Comparison of ENCODE assay signal across 8 mouse cellular contexts in genomic region chr3:90213377-90213866, GRCm38 (mm10). TPM values are rescaled to one million over a fixed set of nuclear protein-coding genes. Genes with fewer than 3 reads are reported as not detected.
DNase-seq lines count a peak whose midpoint lies in the region; ATAC-seq and TF ChIP-seq lines count a peak whose summit lies in the region.

Gene Rps27 (minus strand): TSS chr3:90213651.
Gene Rab13 (plus strand): TSS chr3:90213695.

- peak within 1 kb of the TSS; percentile 91 for H3K9ac ChIP-seq in heart, embryonic 12.5 days
- peak within 1 kb of the TSS; percentile 94 for H3K9ac ChIP-seq in kidney, postnatal 0 days (ENCODE audit: low read depth, low read length)
- peak within 1 kb of the TSS; percentile 94 for H3K9ac ChIP-seq in liver, embryonic 11.5 days (ENCODE audit: low read depth, low read length)
- peak within 1 kb of the TSS; percentile 72 for H3K9ac ChIP-seq in stomach, embryonic 14.5 days (replicated peaks; ENCODE audit: low read depth, low read length)

- H3K79me2 ChIP-seq in C2C12 (ENCODE audit: control insufficient read depth, insufficient read depth), result peaks cover 35% of the 10 kb centered on the region

- peak within 1 kb of the TSS; percentile 84 for H3K4me3 ChIP-seq in C2C12 (ENCODE audit: insufficient read depth, poor library complexity, severe bottlenecking)
- peak within 1 kb of the TSS; percentile 89 for H3K4me3 ChIP-seq in erythroblast, embryonic 14.5 days (replicated peaks)
- peak within 1 kb of the TSS; percentile 88 for H3K4me3 ChIP-seq in heart, embryonic 12.5 days
- peak within 1 kb of the TSS; percentile 93 for H3K4me3 ChIP-seq in kidney, postnatal 0 days (replicated peaks; ENCODE audit: low read depth, low read length)
- peak within 1 kb of the TSS; percentile 82 for H3K4me3 ChIP-seq in liver, embryonic 11.5 days (ENCODE audit: low read depth, low read length)
- peak within 1 kb of the TSS; percentile 55 for H3K4me3 ChIP-seq in stomach, embryonic 14.5 days (ENCODE audit: low read depth, low read length)

- H3K4me1 ChIP-seq in erythroblast, embryonic 14.5 days (ENCODE audit: control insufficient read depth), result peaks cover 41% of the 10 kb centered on the region
- peaks cover 29% of the 10 kb centered on the region for H3K4me1 ChIP-seq in heart, embryonic 12.5 days (replicated peaks)
- H3K4me1 ChIP-seq in kidney, postnatal 0 days (replicated peaks; ENCODE audit: insufficient read depth, low read length), result 0 out of 2 replicates have a peak, but pooled peaks cover 7% of the 10 kb centered on the region
- H3K4me1 ChIP-seq in liver, embryonic 11.5 days (replicated peaks; ENCODE audit: control insufficient read depth, insufficient read depth, low read length), result peaks cover 13% of the 10 kb centered on the region
- peaks cover 11% of the 10 kb centered on the region; the same call in 1 of the 2 replicates for H3K4me1 ChIP-seq in stomach, embryonic 14.5 days (ENCODE audit: control insufficient read depth, insufficient read depth, low read length)

- no peaks in the 10 kb centered on the region for H3K27me3 ChIP-seq in C2C12 (ENCODE audit: control insufficient read depth, insufficient read depth, insufficient read length)
- no peaks in the 10 kb centered on the region for H3K27me3 ChIP-seq in erythroblast, embryonic 14.5 days (ENCODE audit: control insufficient read depth)
- no peaks in the 10 kb centered on the region for H3K27me3 ChIP-seq in heart, embryonic 12.5 days (replicated peaks)
- no peaks in the 10 kb centered on the region for H3K27me3 ChIP-seq in kidney, postnatal 0 days (ENCODE audit: insufficient read depth, low read length)
- no peaks in the 10 kb centered on the region for H3K27me3 ChIP-seq in liver, embryonic 11.5 days (replicated peaks; ENCODE audit: control insufficient read depth, insufficient read depth, low read length)
- H3K27me3 ChIP-seq in stomach, embryonic 14.5 days (ENCODE audit: control insufficient read depth, insufficient read depth, low read length), result no peaks in the 10 kb centered on the region

- no peaks in the 10 kb centered on the region for H3K9me3 ChIP-seq in erythroblast, embryonic 14.5 days (ENCODE audit: control insufficient read depth, low read length)
- H3K9me3 ChIP-seq in heart, embryonic 12.5 days (replicated peaks), result no peaks in the 10 kb centered on the region
- no peaks in the 10 kb centered on the region for H3K9me3 ChIP-seq in kidney, postnatal 0 days (replicated peaks; ENCODE audit: low read length)
- H3K9me3 ChIP-seq in liver, embryonic 11.5 days (ENCODE audit: control insufficient read depth, low read length), result no peaks in the 10 kb centered on the region
- no peaks in the 10 kb centered on the region for H3K9me3 ChIP-seq in stomach, embryonic 14.5 days (ENCODE audit: control insufficient read depth, low read depth, low read length)

- peak; percentile 98 for DNase-seq in brain, embryonic 14.5 days (ENCODE audit: low read depth)
- DNase-seq in kidney, postnatal 0 days (ENCODE audit: low spot score), result peak; percentile 98
- DNase-seq in liver, embryonic 11.5 days (ENCODE audit: low spot score), result peak; percentile 92
- peak; percentile 97 for DNase-seq in naive thymus-derived CD4-positive, alpha-beta T cell, adult 2 months (ENCODE audit: low read depth)

- peaks cover 39% of the 10 kb centered on the region for H3K79me3 ChIP-seq in C2C12 (ENCODE audit: low read depth)

- TF ChIP-seq CTCF in C2C12 (IDR thresholded peaks at IDR 0.05; ENCODE audit: control insufficient read depth, insufficient read depth, insufficient read length), result no peak
- no peak for TF ChIP-seq CTCF in brain, embryonic 14.5 days (IDR thresholded peaks at IDR 0.05; ENCODE audit: borderline replicate concordance, extremely low read depth, insufficient read depth, insufficient read length)
- TF ChIP-seq CTCF in kidney, postnatal 0 days (IDR thresholded peaks at IDR 0.05; ENCODE audit: low read depth), result no peak

- peak within 1 kb of the TSS; percentile 86 for H3K27ac ChIP-seq in heart, embryonic 12.5 days (ENCODE audit: poor library complexity, severe bottlenecking)
- peak within 1 kb of the TSS; percentile 89 for H3K27ac ChIP-seq in kidney, postnatal 0 days
- peak within 1 kb of the TSS; percentile 86 for H3K27ac ChIP-seq in liver, embryonic 11.5 days (ENCODE audit: low read depth, low read length)
- H3K27ac ChIP-seq in stomach, embryonic 14.5 days (ENCODE audit: low read length), result peak within 1 kb of the TSS; percentile 80

- H3K4me2 ChIP-seq in heart, embryonic 12.5 days, result peak within 1 kb of the TSS; percentile 97
- H3K4me2 ChIP-seq in kidney, postnatal 0 days (ENCODE audit: low read length), result peak within 1 kb of the TSS; percentile 93
- peak within 1 kb of the TSS; percentile 82 for H3K4me2 ChIP-seq in liver, embryonic 11.5 days
- H3K4me2 ChIP-seq in stomach, embryonic 14.5 days (replicated peaks; ENCODE audit: low read depth, low read length), result peak within 1 kb of the TSS; percentile 94

- under 1% methylated on average over 42 of the region's 42 CpGs for WGBS in heart, embryonic 12.5 days
- WGBS in kidney, postnatal 0 days, result under 1% methylated on average over 42 of the region's 42 CpGs
- under 1% methylated on average over 42 of the region's 42 CpGs for WGBS in liver, embryonic 11.5 days
- 0% methylated on average over 42 of the region's 42 CpGs for WGBS in stomach, embryonic 14.5 days

- H3ac ChIP-seq in C2C12 (ENCODE audit: control insufficient read depth, insufficient read length, low read depth), result peak within 1 kb of the TSS; percentile 99

- H3K36me3 ChIP-seq in C2C12 (ENCODE audit: control insufficient read depth, insufficient read depth), result peaks cover 44% of the 10 kb centered on the region
- peaks cover 44% of the 10 kb centered on the region for H3K36me3 ChIP-seq in erythroblast, embryonic 14.5 days (ENCODE audit: control insufficient read depth)
- peaks cover 42% of the 10 kb centered on the region for H3K36me3 ChIP-seq in heart, embryonic 12.5 days
- peaks cover 24% of the 10 kb centered on the region for H3K36me3 ChIP-seq in kidney, postnatal 0 days (ENCODE audit: insufficient read depth, low read length)
- H3K36me3 ChIP-seq in liver, embryonic 11.5 days (ENCODE audit: control insufficient read depth, insufficient read depth, low read length), result peaks cover 31% of the 10 kb centered on the region
- H3K36me3 ChIP-seq in stomach, embryonic 14.5 days (ENCODE audit: control insufficient read depth, insufficient read depth, low read length), result peaks cover 37% of the 10 kb centered on the region

- ATAC-seq in heart, embryonic 12.5 days (ENCODE audit: insufficient number of reproducible peaks, low FRiP score), result peak; percentile 92
- peak; percentile 90 for ATAC-seq in kidney, postnatal 0 days (replicated peaks; ENCODE audit: low FRiP score, low read depth)
- ATAC-seq in liver, embryonic 11.5 days (replicated peaks; ENCODE audit: low FRiP score), result peak; percentile 91
- peak; percentile 95 for ATAC-seq in stomach, embryonic 14.5 days (ENCODE audit: insufficient number of reproducible peaks, insufficient read depth, low FRiP score, low read depth)

- peak; percentile 95; the same call in 1 of the 2 replicates for TF ChIP-seq POLR2A in brain, embryonic 14.5 days (IDR thresholded peaks at IDR 0.05; ENCODE audit: borderline replicate concordance, extremely low read depth, insufficient read depth, insufficient read length, poor library complexity, severe bottlenecking)

TF ChIP-seq in C2C12, 6 proteins besides CTCF, POLR2A, EP300 and RAD21:
- TF ChIP-seq FOSL1 (IDR thresholded peaks at IDR 0.05; ENCODE audit: insufficient read depth, low read length, poor library complexity, severe bottlenecking) (no peak), USF1 (IDR thresholded peaks at IDR 0.05; ENCODE audit: low read depth) (no peak), MYOD1 (IDR thresholded peaks at IDR 0.05; ENCODE audit: control insufficient read depth, insufficient read length, low read depth) (no peak), MYOG (IDR thresholded peaks at IDR 0.05; ENCODE audit: control insufficient read depth, extremely low read depth, insufficient read length) (no peak), MAX (IDR thresholded peaks at IDR 0.05) (no peak), CEBPB (IDR thresholded peaks at IDR 0.05; ENCODE audit: low read depth) (no peak)

RNA-seq across cellular contexts. Expression of gene Rps27, which starts in this region (rescaled TPM):
- polyA plus RNA-seq in C2C12 (2012; fragmentation: generic; extraction: Trizol), result 4,707 TPM
- polyA plus RNA-seq in brain, embryonic 14.5 days (2012; rRNA removed), result 2,101 and 2,543 TPM in 2 replicates
- 25.9 and 30.7 TPM in 2 replicates for polyA plus RNA-seq in erythroblast, embryonic 14.5 days (2012)
- polyA plus RNA-seq in heart, embryonic 12.5 days (2016; fragmentation: Nextera tagmentation; extraction: Ambion mirVana), result 771 and 793 TPM in 2 replicates
- polyA plus RNA-seq in kidney, postnatal 0 days (2015; fragmentation: Nextera tagmentation; extraction: Ambion mirVana), result 1,751 and 2,362 TPM in 2 replicates
- 1,394 and 1,458 TPM in 2 replicates for polyA plus RNA-seq in liver, embryonic 11.5 days (2014; fragmentation: Nextera tagmentation; extraction: Ambion mirVana)
- polyA plus RNA-seq in stomach, embryonic 14.5 days (2014; fragmentation: Nextera tagmentation; extraction: Ambion mirVana), result 2,110 and 2,351 TPM in 2 replicates

RNA-seq across cellular contexts. Expression of gene Rab13, which starts in this region (rescaled TPM):
- polyA plus RNA-seq in C2C12 (2012; fragmentation: generic; extraction: Trizol), result 28.2 TPM
- polyA plus RNA-seq in brain, embryonic 14.5 days (2012; rRNA removed), result 14.5 and 16.4 TPM in 2 replicates
- 0.07 and 0.12 TPM in 2 replicates for polyA plus RNA-seq in erythroblast, embryonic 14.5 days (2012)
- 26.8 and 28.0 TPM in 2 replicates for polyA plus RNA-seq in heart, embryonic 12.5 days (2016; fragmentation: Nextera tagmentation; extraction: Ambion mirVana)
- 34.0 and 36.7 TPM in 2 replicates for polyA plus RNA-seq in kidney, postnatal 0 days (2015; fragmentation: Nextera tagmentation; extraction: Ambion mirVana)
- polyA plus RNA-seq in liver, embryonic 11.5 days (2014; fragmentation: Nextera tagmentation; extraction: Ambion mirVana), result 10.2 and 11.5 TPM in 2 replicates
- 17.7 and 18.1 TPM in 2 replicates for polyA plus RNA-seq in stomach, embryonic 14.5 days (2014; fragmentation: Nextera tagmentation; extraction: Ambion mirVana)

Comparison
In these comparisons a context has a peak if more than half of its experiments do, and no peak if none do; other contexts are left out.
1. Peak in every context shown above with its lines: DNase-seq, ATAC-seq, H3K4me3 ChIP-seq and H3K27ac ChIP-seq.
2. RNA of gene Rps27 (polyA plus RNA-seq): 4,707 TPM in C2C12 (single experiment), 1,751 to 2,362 TPM in kidney, postnatal 0 days, 2,110 to 2,351 TPM in stomach, embryonic 14.5 days, 2,101 to 2,543 TPM in brain, embryonic 14.5 days, 1,394 to 1,458 TPM in liver, embryonic 11.5 days and 771 to 793 TPM in heart, embryonic 12.5 days; 25.9 to 30.7 TPM in erythroblast, embryonic 14.5 days; every median in the first group is over 10 times any median in the second.